ENCODE assay signal across 8 mouse cellular contexts in the genomic region with DNA sequence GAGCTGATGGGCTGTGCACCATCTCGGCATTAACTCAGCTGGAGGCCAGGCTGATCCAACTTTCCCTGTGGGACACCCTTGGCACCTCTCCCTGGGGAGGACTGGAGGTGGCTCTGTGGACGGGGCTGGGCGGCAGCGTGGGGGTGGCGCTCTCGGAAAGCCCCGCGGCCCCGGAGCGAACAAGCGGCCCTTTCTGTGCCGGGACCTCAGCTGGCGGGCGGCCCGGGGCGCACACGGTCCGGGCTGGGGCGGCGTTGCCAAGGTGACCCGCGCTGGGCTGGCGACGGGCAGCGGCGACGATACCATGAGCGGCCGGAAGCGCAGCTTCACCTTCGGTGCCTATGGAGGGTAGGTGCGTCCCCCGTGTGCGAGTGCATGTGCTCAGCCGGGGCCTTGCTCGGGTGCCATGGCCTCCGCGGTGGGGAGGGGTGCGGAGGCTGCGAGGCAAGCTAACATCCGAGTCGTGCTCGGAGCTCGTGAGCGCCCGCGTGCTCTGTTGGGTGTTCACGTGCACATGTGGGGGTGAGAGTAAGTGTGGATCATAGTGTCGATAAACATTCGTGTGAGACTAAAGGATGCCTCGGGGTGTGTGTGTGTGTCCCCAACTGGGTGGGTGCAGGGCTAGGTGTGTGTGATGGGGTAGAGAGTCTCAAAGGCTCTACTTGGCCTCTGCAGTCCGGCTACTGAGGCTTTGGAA. TPM values are rescaled to one million over a fixed set of nuclear protein-coding genes. Genes with fewer than 3 reads are reported as not detected.
DNase-seq lines count a peak whose midpoint lies in the region; ATAC-seq and TF ChIP-seq lines count a peak whose summit lies in the region.

No protein-coding gene starts in this region.

- 0 out of 2 replicates have a peak, but pooled peaks have one; percentile 13 for ATAC-seq in lung, embryonic 14.5 days (ENCODE audit: insufficient read depth)
- peak; percentile 41; the same call in 1 of the 2 replicates for ATAC-seq in hindbrain, embryonic 11.5 days (ENCODE audit: low FRiP score)
- ATAC-seq in midbrain, embryonic 13.5 days, result peak; percentile 58

- H3K4me3 ChIP-seq in lung, embryonic 14.5 days (ENCODE audit: low read depth, low read length), result peak overlapping the region; percentile 26
- peak overlapping the region; percentile 24 for H3K4me3 ChIP-seq in hindbrain, embryonic 11.5 days (ENCODE audit: low read depth, low read length)
- H3K4me3 ChIP-seq in midbrain, embryonic 13.5 days (replicated peaks), result peak overlapping the region; percentile 40

- H3K27me3 ChIP-seq in lung, embryonic 14.5 days (ENCODE audit: insufficient read depth, low read length), result peaks cover 32% of the 10 kb centered on the region
- peaks cover 20% of the 10 kb centered on the region for H3K27me3 ChIP-seq in hindbrain, embryonic 11.5 days (ENCODE audit: control insufficient read depth, insufficient read depth, low read length)
- H3K27me3 ChIP-seq in midbrain, embryonic 13.5 days, result peaks cover 53% of the 10 kb centered on the region

- no peak overlapping the region for H3K9ac ChIP-seq in lung, embryonic 14.5 days
- H3K9ac ChIP-seq in hindbrain, embryonic 11.5 days (ENCODE audit: low read depth, low read length), result peak overlapping the region; percentile 45
- H3K9ac ChIP-seq in midbrain, embryonic 13.5 days (replicated peaks), result peak overlapping the region; percentile 63

- peak; percentile 47 for DNase-seq in lung, embryonic 14.5 days
- no peak for DNase-seq in lung, postnatal 25 days (ENCODE audit: low spot score)
- peak; percentile 42 for DNase-seq in embryo, embryonic 10.5 days (ENCODE audit: low spot score)
- peak; percentile 71 for DNase-seq in hindbrain, embryonic 11.5 days (ENCODE audit: low spot score)
- DNase-seq in layer of hippocampus, postnatal 10 days (ENCODE audit: low spot score in 2 of 2), result peak; percentile 80 to 87
- no peak for DNase-seq in spleen, adult 18-20 months
- DNase-seq in adipocyte (ENCODE audit: low spot score), result no peak

- H3K4me1 ChIP-seq in lung, embryonic 14.5 days (ENCODE audit: insufficient read depth), result no peaks in the 10 kb centered on the region
- H3K4me1 ChIP-seq in hindbrain, embryonic 11.5 days (replicated peaks; ENCODE audit: control insufficient read depth, insufficient read depth, low read length), result peaks cover 16% of the 10 kb centered on the region
- peaks cover 35% of the 10 kb centered on the region for H3K4me1 ChIP-seq in midbrain, embryonic 13.5 days (replicated peaks)

- H3K27ac ChIP-seq in lung, embryonic 14.5 days (ENCODE audit: low read depth), result no peak overlapping the region
- H3K27ac ChIP-seq in hindbrain, embryonic 11.5 days (ENCODE audit: low read depth, low read length), result peak overlapping the region; percentile 67; the same call in 1 of the 2 replicates
- H3K27ac ChIP-seq in midbrain, embryonic 13.5 days, result peak overlapping the region; percentile 39; the same call in 1 of the 2 replicates

- H3K4me2 ChIP-seq in lung, embryonic 14.5 days, result peak overlapping the region; percentile 61
- H3K4me2 ChIP-seq in hindbrain, embryonic 11.5 days (replicated peaks; ENCODE audit: low read depth, low read length), result peak overlapping the region; percentile 66
- H3K4me2 ChIP-seq in midbrain, embryonic 13.5 days (replicated peaks), result peak overlapping the region; percentile 77

- no peaks in the 10 kb centered on the region for H3K9me3 ChIP-seq in lung, embryonic 14.5 days (ENCODE audit: low read depth, low read length)
- no peaks in the 10 kb centered on the region for H3K9me3 ChIP-seq in hindbrain, embryonic 11.5 days (ENCODE audit: control insufficient read depth, low read length)
- H3K9me3 ChIP-seq in midbrain, embryonic 13.5 days, result no peaks in the 10 kb centered on the region

- WGBS in lung, embryonic 14.5 days, result 3% methylated on average over 51 of the region's 52 CpGs
- WGBS in hindbrain, embryonic 11.5 days, result 6% methylated on average over 51 of the region's 52 CpGs
- 3% methylated on average over 51 of the region's 52 CpGs for WGBS in midbrain, embryonic 13.5 days

- H3K36me3 ChIP-seq in lung, embryonic 14.5 days (ENCODE audit: insufficient read depth), result no peaks in the 10 kb centered on the region
- H3K36me3 ChIP-seq in hindbrain, embryonic 11.5 days (ENCODE audit: control insufficient read depth, insufficient read depth, low read length), result no peaks in the 10 kb centered on the region
- H3K36me3 ChIP-seq in midbrain, embryonic 13.5 days, result no peaks in the 10 kb centered on the region

- TF ChIP-seq CTCF in lung, embryonic 14.5 days (IDR thresholded peaks at IDR 0.05; ENCODE audit: low read depth), result no peak

RNA-seq across cellular contexts. Expression of gene Rap1gap, which starts 17.0 kb away (rescaled TPM):
- 7.0 and 8.4 TPM in 2 replicates for polyA plus RNA-seq in lung, embryonic 14.5 days (2014; fragmentation: Nextera tagmentation; extraction: Ambion mirVana)
- polyA plus RNA-seq in hindbrain, embryonic 11.5 days (2014; fragmentation: Nextera tagmentation; extraction: Ambion mirVana), result 8.5 and 9.1 TPM in 2 replicates
- 100 to 1,000 TPM; 206 to 220 TPM for total RNA-seq in layer of hippocampus, postnatal 10 days (2021)
- polyA plus RNA-seq in midbrain, embryonic 13.5 days (2015; fragmentation: Nextera tagmentation; extraction: Ambion mirVana), result 28.5 and 30.4 TPM in 2 replicates

Comparison
In these comparisons a context has a peak if more than half of its experiments do, and no peak if none do; other contexts are left out.
1. DNase-seq: peak in lung, embryonic 14.5 days (single experiment), embryo, embryonic 10.5 days (single experiment), hindbrain, embryonic 11.5 days (single experiment) and layer of hippocampus, postnatal 10 days (2 of 2); none in lung, postnatal 25 days (single experiment), spleen, adult 18-20 months (0 of 2) and adipocyte (single experiment).
2. Peak in every context shown above with its lines, with median percentiles within 50 percentile points of each other: ATAC-seq, H3K4me2 ChIP-seq and H3K4me3 ChIP-seq.